Mouse (Mus musculus) liver, embryonic 14.5 days (tissue): ENCODE measurements around the gene Prdm16. TPM values are rescaled to one million over a fixed set of nuclear protein-coding genes. Genes with fewer than 3 reads are reported as not detected.

ENCODE experiments used
- ATAC-seq: fragments of 200-750 bp; cut with Nextera tagmentation; 2 replicates; pipeline ENCODE4 v1.8.0; 2017; ENCODE audit warnings: moderate number of reproducible peaks, mild to moderate bottlenecking, moderate library complexity; ENCODE audit not compliant: insufficient read depth
- DNase-seq, 3 experiments: peaks; one replicate each; pipeline ENCODE4 v3.0.0-alpha.2; 2012 to 2013; ENCODE audit warnings: low read depth in 3 of 3, low spot score in 3 of 3
- H3K27ac ChIP-seq: fragments of 300-500 bp; sonication (generic); 2 replicates; pipeline ENCODE4 v1.5.1; 2014; ENCODE audit warnings: moderate library complexity, mild to moderate bottlenecking, control low read depth, inconsistent platforms
- H3K27me3 ChIP-seq: fragments of 300-500 bp; sonication (generic); 2 replicates; pipeline ENCODE4 v1.6.1; 2014; ENCODE audit warnings: mild to moderate bottlenecking, low read length, moderate library complexity; ENCODE audit not compliant: control insufficient read depth, insufficient read depth
- H3K36me3 ChIP-seq: fragments of 300-500 bp; sonication (generic); replicated peaks from 2 replicates; pipeline ENCODE4 v1.6.1; 2014; ENCODE audit warnings: low read depth; ENCODE audit not compliant: control insufficient read depth, insufficient read depth
- H3K4me1 ChIP-seq, 2 experiments: fragments of 200-500 bp in 1 of 2; fragments of 300-500 bp in 1 of 2; sonication (generic) in 1 of 2; replicated peaks; 2 replicates each; pipeline ENCODE4 v1.6.1; 2012 to 2014; ENCODE audit warnings: antibody characterized with exemption in 1 of 2, inconsistent platforms in 1 of 2, low read length in 1 of 2; ENCODE audit not compliant: control insufficient read depth in 2 of 2, insufficient read depth in 2 of 2
- H3K4me2 ChIP-seq: fragments of 300-500 bp; sonication (generic); 2 replicates; pipeline ENCODE4 v1.6.1; 2014; ENCODE audit warnings: low read depth, mild to moderate bottlenecking, control low read depth, moderate library complexity
- H3K4me3 ChIP-seq, 2 experiments: fragments of 200-500 bp in 1 of 2; fragments of 300-500 bp in 1 of 2; sonication (generic) in 1 of 2; 2 replicates each; pipeline ENCODE4 v1.5.1; 2012 to 2014; ENCODE audit warnings: low read depth in 2 of 2, low read length in 2 of 2, mild to moderate bottlenecking in 2 of 2, control low read depth in 1 of 2, inconsistent platforms in 1 of 2, moderate library complexity in 1 of 2; ENCODE audit not compliant: insufficient read depth in 1 of 2
- H3K9ac ChIP-seq: fragments of 300-500 bp; sonication (generic); replicated peaks from 2 replicates; pipeline ENCODE4 v1.6.1; 2014; ENCODE audit warnings: mild to moderate bottlenecking, control low read depth, moderate library complexity
- H3K9me3 ChIP-seq: fragments of 300-500 bp; sonication (generic); 2 replicates; pipeline ENCODE4 v1.6.1; 2016; ENCODE audit warnings: low read length, mixed read lengths; ENCODE audit not compliant: control insufficient read depth
- CTCF ChIP-seq: IDR thresholded peaks from 2 replicates; pipeline ENCODE4 v1.5.1; 2016; ENCODE audit warnings: antibody characterized with exemption, low read depth, control low read depth
- EP300 ChIP-seq: IDR thresholded peaks from 2 replicates; pipeline ENCODE4 v1.6.1; 2016; ENCODE audit warnings: antibody characterized with exemption, low read depth
- WGBS: fragments of 180-500 bp; shearing (Covaris S2); extraction: QIAGEN DNeasy Blood & Tissue Kit; methylation state at CpG from one replicate; pipeline ENCODE4 v1.1.7; 2014; ENCODE audit not compliant: insufficient replicate concordance; 5-methylcytosine and 5-hydroxymethylcytosine counted together
- polyA plus RNA-seq, 2 experiments: library from polyadenylated mRNA; depleted of rRNA in 1 of 2; stranded (reverse) in 1 of 2; unstranded in 1 of 2; fragments of >200 nt; fragmentation: Nextera tagmentation in 1 of 2; extraction: Ambion mirVana in 1 of 2; gene quantifications; 2 replicates each; pipeline versions ENCODE4 v1.2.1 to v1.2.3; 2012 to 2014

The Prdm16 gene
- polyA plus RNA-seq, 2 experiments = 0.70 to 0.86 TPM

DNA sequence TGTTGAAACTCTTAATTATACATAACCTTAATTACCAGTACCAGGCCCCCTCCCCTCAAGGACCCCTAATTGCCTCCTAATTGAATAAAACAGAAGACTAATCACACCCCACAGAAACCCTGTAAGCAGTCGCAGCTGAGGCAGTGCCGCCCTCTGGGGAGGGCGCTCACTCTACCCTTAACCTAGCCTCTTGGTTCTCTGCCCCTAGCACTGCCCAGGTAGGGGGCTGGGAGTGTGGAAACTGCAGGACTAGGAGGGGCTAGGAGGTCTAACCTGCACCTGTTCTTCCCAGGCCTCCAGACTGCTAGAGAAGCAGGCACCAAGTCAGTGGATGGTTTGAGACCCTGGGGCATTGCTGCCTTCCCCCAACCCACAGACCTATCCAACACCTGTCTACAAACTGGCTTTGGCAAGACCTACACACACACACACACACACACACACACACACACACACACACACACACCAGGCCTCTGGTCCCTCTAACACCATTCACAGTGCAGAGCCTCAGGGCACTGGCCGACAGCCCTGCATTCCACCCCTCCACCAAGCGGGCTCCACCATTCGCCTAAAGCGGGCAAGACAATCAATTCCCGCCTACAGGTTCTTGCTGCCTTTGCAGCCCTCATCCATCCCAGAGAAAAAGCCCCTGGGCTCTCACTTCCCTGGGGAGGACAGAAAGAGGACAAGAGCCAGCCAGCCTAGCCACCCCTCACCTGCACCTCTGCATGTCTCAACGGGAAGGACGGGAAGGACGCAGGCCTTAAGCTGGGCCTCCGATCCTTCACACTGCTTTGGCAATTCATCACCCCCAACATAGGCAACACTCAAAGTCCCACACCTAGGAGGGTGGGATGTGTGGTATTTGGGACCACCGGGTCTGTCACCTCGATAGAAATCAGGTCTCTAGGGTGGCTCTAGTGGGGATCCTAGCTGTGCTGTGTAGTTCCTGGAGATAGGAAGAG lies 3.6 kb downstream of the Prdm16 start:
- no peak overlapping the region for H3K4me2 ChIP-seq
- TF ChIP-seq EP300 = no peak
- no peak for TF ChIP-seq CTCF
- no peak for ATAC-seq
- H3K36me3 ChIP-seq = no peaks in the 10 kb centered on the region
- no peak overlapping the region for H3K4me3 ChIP-seq
- H3K27ac ChIP-seq = no peak overlapping the region
- 43% methylated on average over 14 of the region's 14 CpGs for WGBS
- peaks cover 0 to 2% of the 10 kb centered on the region in 2 experiments; a peak in 1 of 4 replicates for H3K4me1 ChIP-seq
- no peak overlapping the region for H3K9ac ChIP-seq
- DNase-seq = no peak
- no peaks in the 10 kb centered on the region for H3K9me3 ChIP-seq
- peaks cover 63% of the 10 kb centered on the region for H3K27me3 ChIP-seq

DNA sequence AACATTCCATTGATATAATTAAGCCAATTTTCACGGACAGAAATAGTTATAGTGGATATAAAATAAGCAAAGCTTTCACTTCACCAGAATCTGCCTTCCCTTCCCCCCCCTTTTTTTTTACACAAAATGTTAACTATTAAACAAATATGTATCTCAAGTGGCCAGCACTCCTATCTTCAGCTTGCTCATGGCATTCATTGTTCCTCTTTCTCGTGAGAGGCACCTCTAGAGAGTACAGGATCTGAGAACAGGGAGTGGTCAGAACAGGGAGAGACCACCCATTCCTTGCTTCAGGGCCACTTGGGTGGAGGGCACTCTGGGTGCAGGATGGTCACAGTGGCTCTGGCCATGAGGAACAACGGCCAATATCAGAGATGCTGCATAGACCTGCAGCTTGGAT lies 5.9 kb downstream of the Prdm16 start:
- DNase-seq (no peak), ATAC-seq (no peak)
- H3K4me1 ChIP-seq = peaks cover 3 to 8% of the 10 kb centered on the region in 2 experiments; a peak in 2 of 4 replicates
- 43% methylated on average over 3 of the region's 3 CpGs for WGBS
- no peaks in the 10 kb centered on the region for H3K9me3 ChIP-seq
- H3K4me3 ChIP-seq = no peak overlapping the region
- no peak overlapping the region for H3K27ac ChIP-seq
- peaks cover 40% of the 10 kb centered on the region for H3K27me3 ChIP-seq
- no peak overlapping the region for H3K9ac ChIP-seq
- H3K36me3 ChIP-seq = no peaks in the 10 kb centered on the region
- no peak overlapping the region for H3K4me2 ChIP-seq
- no peak for TF ChIP-seq CTCF
- TF ChIP-seq EP300 = no peak

DNA sequence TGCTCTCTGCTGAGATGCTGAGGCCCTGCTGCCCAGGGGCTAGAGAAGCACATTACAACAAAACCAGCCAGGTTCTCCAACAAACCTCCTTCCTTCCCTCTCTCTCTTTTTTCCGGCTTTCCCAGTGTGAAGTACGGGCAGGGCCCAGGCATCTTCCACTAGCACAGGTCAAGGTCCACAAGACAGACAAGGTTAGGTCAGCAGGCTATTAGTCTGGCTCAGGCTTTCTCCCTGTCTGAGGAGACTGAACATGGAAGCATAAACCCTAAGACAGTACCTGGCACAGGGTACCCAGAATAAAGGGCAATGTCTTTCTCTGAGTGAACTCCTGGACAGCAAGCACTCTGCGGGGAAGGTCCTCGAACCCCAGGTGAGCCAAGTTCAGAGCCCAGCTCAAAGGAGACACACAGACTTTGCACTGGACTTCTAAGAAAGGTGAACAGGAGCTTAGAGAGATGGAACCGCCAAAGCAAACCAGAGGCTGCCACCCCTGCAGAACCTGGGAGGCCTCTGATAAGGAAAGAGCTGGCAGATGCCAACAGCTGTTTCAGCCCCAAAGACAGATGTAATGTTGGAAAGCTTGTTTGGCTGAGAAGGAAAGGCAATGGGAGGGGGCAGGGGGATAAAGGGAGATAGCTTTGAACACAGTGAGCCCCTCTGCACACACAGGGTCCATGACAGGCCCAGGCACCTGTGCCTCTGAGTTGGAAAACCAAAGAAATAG lies 9.1 kb downstream of the Prdm16 start:
- Histone ChIP-seq H3K9me3 (no peaks in the 10 kb centered on the region), H3K36me3 (no peaks in the 10 kb centered on the region), H3K27ac (no peak overlapping the region), H3K4me1 (peaks cover 3 to 8% of the 10 kb centered on the region in 2 experiments; a peak in 2 of 4 replicates), H3K9ac (no peak overlapping the region), H3K4me3 (no peak overlapping the region), H3K4me2 (no peak overlapping the region), H3K27me3 (peaks cover 8% of the 10 kb centered on the region)
- no peak for ATAC-seq
- WGBS = 55% methylated on average over 5 of the region's 5 CpGs
- DNase-seq = no peak
- no peak for TF ChIP-seq CTCF
- TF ChIP-seq EP300 = peak; percentile 56

DNA sequence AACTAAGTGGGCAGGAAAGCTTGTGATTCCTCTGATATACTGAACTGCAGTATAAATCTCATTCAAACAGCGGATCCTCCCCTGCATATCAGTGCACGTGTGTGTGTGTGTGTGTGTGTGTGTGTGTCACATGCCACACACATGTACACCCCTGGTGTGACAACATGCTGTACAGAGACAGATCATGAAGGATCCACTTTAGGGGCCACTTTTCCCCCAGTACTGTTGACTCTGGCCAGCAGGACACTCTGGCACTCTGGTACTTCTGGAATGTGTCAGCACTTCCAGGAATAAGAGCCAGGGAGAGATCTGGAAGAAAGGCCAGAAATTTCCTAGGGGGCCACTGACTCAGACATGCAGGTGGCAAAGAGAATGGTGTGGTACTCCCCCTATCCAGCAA lies 10.4 kb downstream of the Prdm16 start:
- no peaks in the 10 kb centered on the region for H3K36me3 ChIP-seq
- H3K27me3 ChIP-seq = peaks cover 3% of the 10 kb centered on the region
- no peak for DNase-seq
- no peak overlapping the region for H3K4me2 ChIP-seq
- H3K4me1 ChIP-seq = peaks cover 3 to 8% of the 10 kb centered on the region in 2 experiments; a peak in 2 of 4 replicates
- no peak overlapping the region for H3K9ac ChIP-seq
- ATAC-seq = no peak
- H3K27ac ChIP-seq = no peak overlapping the region
- no peak for TF ChIP-seq CTCF
- TF ChIP-seq EP300 = no peak
- 58% methylated on average over 2 of the region's 2 CpGs for WGBS
- H3K9me3 ChIP-seq = no peaks in the 10 kb centered on the region
- no peak overlapping the region for H3K4me3 ChIP-seq

DNA sequence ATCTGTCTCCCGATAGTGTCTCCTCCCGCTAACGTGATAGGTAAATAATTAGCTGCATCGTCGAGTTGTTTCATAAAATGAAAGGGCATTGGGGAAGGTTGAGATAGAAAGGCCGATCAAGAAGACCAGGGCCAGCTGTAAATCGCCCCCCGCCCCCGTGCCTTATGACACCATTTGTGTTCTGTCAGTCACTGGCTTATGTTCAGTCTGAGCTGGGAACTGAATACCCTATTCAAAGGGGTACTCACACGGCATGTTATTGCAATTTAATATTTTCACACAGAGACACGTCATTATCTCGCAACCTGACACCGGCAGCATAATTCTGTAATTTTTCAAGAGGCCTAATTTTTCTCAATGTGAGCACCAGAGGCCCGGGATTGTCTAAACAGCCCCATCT lies 11.0 kb downstream of the Prdm16 start:
- 66% methylated on average over 14 of the region's 14 CpGs for WGBS
- no peaks in the 10 kb centered on the region for H3K36me3 ChIP-seq
- H3K4me2 ChIP-seq = no peak overlapping the region
- H3K27ac ChIP-seq = no peak overlapping the region
- TF ChIP-seq CTCF (no peak), EP300 (no peak)
- DNase-seq (no peak), ATAC-seq (no peak)
- H3K9ac ChIP-seq = no peak overlapping the region
- H3K27me3 ChIP-seq = no peaks in the 10 kb centered on the region; the same call in none of the 2 replicates
- H3K4me1 ChIP-seq = peaks cover 3 to 6% of the 10 kb centered on the region in 2 experiments; a peak in 2 of 4 replicates
- H3K9me3 ChIP-seq = no peaks in the 10 kb centered on the region
- no peak overlapping the region for H3K4me3 ChIP-seq
